Mouse (Mus musculus) adipocyte (in vitro differentiated cells): ENCODE measurements around the gene Stx5a.

Source experiments
- DNase-seq: peaks from one replicate; pipeline ENCODE4 v3.0.0-alpha.2; 2016; ENCODE audit warnings: low spot score

Stx5a gene

DNA sequence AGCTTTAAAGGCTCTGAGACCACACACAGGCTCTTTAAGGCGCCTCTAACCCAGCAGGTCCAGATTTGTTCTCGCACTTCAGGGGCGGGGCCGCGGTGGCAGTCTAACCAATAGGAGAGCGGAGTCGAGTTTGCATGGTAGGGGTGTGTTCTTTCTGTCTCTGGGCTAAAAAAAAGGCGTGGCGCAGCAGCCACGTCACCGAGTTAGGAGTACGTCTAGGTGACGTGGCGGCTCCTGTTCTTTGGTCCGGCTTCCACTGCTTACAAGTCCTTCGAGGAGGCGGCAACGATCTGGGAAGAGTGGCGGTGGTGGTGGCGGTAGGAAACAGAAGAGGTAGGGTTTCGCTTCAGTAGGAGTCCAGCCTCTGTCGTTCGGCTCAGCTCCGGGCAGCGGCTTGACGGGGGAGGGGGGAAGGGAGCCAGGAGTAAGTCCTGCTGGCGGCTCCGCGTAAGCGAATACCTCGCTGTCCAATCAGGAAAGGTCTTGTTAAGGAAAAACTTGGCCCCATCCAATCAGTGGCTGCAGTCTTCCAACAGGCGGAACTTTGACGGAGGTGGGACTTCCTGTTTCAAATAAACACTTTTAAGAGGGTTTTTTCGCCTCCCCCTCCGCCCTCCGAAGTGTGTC lies at the start of gene Stx5a:
TSS of gene Stx5a (plus strand) at position 171 of the 627 bp plus-strand sequence.
- peak; percentile 99 for DNase-seq

DNA sequence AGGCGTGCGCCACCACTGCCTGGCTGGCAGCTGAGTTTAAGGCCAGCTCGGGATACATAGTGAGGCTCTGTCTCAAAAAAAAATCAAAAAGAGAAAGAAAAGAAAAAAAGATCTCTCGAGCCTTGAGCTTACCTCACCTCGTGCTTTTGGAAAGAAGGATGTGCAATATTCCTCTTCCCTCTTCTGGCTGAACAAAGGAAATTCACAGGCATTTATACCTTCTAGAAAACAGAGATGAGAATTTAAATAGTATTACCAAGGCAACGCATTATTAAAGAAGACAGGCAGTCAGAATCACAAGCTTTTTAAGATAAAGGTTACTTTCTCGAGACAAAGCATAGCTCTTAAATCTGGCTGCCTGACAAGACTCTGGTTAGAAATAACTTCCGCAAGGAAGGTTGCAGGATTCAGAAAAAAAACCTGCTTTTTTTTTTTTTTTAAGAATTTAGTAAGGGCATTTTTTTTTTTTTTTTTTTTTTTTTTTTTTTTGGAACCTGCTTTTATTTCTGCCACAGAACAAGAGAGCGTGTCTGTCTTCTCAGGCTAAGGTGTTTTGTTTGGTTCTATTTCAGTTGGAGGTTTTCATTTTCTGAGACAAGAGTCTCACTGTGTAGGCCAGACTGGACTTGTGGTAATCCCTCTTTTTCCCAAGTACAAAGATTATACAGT lies 49.2 kb upstream of the Stx5a start:
- no peak for DNase-seq

DNA sequence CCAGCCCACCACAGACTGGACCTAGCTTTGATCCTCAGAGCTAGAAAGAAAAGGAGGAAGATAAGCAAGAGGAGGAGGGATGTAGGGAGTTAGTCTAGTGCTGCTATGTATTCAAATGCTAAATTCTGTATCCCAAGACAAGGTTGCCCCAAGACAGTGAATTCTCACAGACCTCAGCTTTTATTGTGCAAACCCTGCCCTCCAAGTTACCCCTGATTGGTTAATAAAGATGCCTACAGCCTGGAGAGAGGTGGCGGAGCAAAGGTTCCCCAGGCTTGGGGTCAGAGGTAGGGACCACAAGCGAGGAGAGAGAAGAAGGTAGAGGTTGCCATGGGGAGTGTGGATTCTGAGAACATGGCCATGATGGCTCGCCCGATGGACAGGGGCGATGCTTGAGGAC lies 48.5 kb upstream of the Stx5a start:
- DNase-seq: no peak

DNA sequence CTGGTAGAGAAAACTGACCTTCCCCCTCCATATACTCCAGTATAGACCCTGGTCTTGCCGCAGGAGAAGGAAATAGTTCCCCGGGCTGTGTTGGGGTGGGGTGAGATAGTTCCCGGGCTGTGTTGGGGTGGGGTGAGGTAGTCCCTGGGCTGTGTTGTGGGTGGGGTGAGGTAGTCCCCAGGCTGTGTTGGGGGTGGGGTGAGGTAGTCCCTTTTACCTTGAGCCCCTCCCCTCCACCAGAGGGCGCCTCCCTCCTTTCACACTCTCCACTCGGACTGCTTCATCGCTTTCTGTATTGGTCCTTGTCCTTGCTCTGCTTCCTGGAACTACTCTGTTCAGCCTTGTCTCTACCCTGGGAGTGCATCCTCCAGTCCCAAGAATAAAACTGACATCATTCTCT lies 45.9 kb upstream of the Stx5a start:
- DNase-seq: peak; percentile 49

- no peak for DNase-seq
Measured at GRCm38 (mm10) chr19:8699652-8700051, 41.6 kb upstream of the Stx5a start.

GRCm38 (mm10) chr19:8702458-8702857 lies 38.8 kb upstream of the Stx5a start:
- DNase-seq: peak; percentile 62

- no peak for DNase-seq
Measured at GRCm38 (mm10) chr19:8703571-8703970, 37.6 kb upstream of the Stx5a start.

GRCm38 (mm10) chr19:8705026-8705708 lies 36.0 kb upstream of the Stx5a start:
- DNase-seq: no peak

GRCm38 (mm10) chr19:8706132-8706667 lies 35.0 kb upstream of the Stx5a start:
- peak; percentile 21 for DNase-seq

GRCm38 (mm10) chr19:8706930-8707329 lies 34.3 kb upstream of the Stx5a start:
- DNase-seq: peak; percentile 22

DNA sequence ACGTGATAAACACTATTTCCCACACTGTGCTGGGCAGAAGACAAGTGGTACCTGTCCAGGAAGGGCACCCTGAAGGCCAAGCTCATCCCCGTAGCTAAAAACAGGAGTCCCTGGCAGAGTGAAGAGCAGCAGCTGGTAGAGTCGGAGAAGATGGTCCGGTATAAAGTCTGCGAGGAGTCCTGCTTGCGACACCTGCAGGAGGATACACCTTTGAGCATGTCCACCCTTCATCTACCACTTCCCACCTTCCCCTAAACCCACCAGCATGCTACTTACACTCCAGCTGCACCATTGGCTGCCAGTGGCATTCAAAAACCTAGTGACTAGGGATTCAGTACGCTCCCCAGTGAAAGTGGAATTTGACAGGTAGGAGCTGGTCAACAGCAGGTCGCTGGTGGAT lies 32.3 kb upstream of the Stx5a start:
- no peak for DNase-seq

- DNase-seq: peak; percentile 97
Measured at GRCm38 (mm10) chr19:8710057-8710456, 31.2 kb upstream of the Stx5a start.

- peak; percentile 56 for DNase-seq
Measured at GRCm38 (mm10) chr19:8711506-8711905, 29.7 kb upstream of the Stx5a start.

GRCm38 (mm10) chr19:8711949-8712869 lies 29.0 kb upstream of the Stx5a start:
- peak; percentile 50 for DNase-seq

- DNase-seq: peak; percentile 98
Measured at GRCm38 (mm10) chr19:8712870-8713305, 28.3 kb upstream of the Stx5a start.

DNA sequence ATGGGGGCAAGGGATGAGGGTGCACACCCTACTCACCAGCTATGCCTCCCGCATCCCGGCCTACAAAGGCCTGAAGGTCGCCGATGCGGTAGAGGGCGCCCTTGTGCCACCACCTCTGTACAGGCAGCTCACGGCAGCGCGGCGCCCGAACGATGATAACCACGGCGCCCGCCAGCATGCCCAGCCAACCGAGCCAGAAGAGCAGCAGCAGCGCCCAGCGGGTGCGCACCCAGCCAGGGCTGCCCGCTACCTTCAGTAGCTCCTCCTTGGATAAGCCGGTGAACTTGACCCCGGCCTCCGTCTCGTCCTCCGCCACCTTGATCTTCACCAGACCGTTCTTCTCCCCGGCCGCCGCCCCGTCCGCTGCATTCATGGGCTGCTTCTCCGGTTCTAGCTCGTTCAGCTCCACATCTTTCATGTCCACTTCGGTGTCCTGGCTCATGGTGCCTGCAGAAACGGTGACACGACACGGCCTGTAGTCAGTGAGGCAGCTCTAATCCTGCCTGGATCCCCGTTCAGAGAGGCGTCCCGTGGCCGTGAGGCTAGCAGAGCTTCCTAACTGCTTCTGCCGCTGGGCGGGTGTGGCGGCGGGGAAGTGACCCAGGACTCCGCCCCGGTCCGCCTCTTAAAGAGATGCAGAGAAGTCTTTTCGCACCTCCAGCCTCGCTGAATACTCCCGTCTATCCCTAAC lies 27.8 kb upstream of the Stx5a start:
- peak; percentile 90 for DNase-seq

DNA sequence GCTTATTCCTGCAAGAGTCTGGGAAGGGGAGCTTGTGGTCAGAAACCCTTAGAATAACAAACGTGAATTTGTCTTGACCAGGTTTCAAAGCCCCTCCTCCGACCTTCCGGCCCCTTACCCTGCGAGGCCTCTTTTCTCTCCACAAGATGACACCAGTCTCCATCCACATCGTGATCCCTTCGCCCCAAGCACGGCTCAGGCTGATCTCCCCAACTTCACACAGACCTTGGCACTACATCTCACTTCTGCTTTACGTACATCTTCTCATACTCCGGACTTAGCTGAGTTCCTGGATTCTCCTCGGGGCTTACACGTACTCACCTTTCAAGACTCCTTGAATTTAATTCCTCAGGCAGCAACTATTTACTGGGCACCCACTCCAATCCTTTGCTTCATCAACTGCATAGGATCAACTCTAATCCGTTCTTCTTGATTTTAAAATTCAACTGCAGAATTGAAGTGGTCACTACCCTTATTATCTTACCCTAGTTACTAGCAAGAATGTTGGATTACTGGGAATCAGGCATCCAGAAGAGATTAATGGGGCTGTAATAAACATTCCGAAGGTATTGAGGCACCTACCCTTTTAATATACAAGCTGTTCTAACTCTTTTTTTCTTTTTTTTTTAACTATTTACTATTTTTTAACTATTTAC lies 27.1 kb upstream of the Stx5a start:
- no peak for DNase-seq

- DNase-seq: peak; percentile 66
Measured at GRCm38 (mm10) chr19:8714653-8715481, 26.3 kb upstream of the Stx5a start.

GRCm38 (mm10) chr19:8715868-8716766 lies 25.1 kb upstream of the Stx5a start:
- no peak for DNase-seq
